Mouse (Mus musculus): Measurements from ENCODE around the gene Hmox1.

The Hmox1 gene

GRCm38 (mm10) chr8:75093399-75094156, at the start of gene Hmox1:
Gene Hmox1, plus strand, starts transcription at chr8:75093621.
- peak; percentile 91 for DNase-seq (ENCODE audit: low read depth, low spot score)

GRCm38 (mm10) chr8:75046303-75046702, 47.1 kb upstream of the Hmox1 start:
- no peak for DNase-seq (ENCODE audit: low read depth, low spot score)

GRCm38 (mm10) chr8:75047784-75048183, 45.6 kb upstream of the Hmox1 start:
- no peak for DNase-seq (ENCODE audit: low read depth, low spot score)

GRCm38 (mm10) chr8:75053342-75053741, 40.1 kb upstream of the Hmox1 start:
- DNase-seq (ENCODE audit: low read depth, low spot score) = no peak

- DNase-seq (ENCODE audit: low read depth, low spot score) = no peak
Observed at GRCm38 (mm10) chr8:75055673-75056072, 37.7 kb upstream of the Hmox1 start.

- DNase-seq (ENCODE audit: low read depth, low spot score) = no peak
Observed at GRCm38 (mm10) chr8:75060022-75060421, 33.4 kb upstream of the Hmox1 start.

- DNase-seq (ENCODE audit: low read depth, low spot score) = no peak
Observed at GRCm38 (mm10) chr8:75060815-75061214, 32.6 kb upstream of the Hmox1 start.

- DNase-seq (ENCODE audit: low read depth, low spot score) = no peak
Observed at GRCm38 (mm10) chr8:75063290-75063689, 30.1 kb upstream of the Hmox1 start.

GRCm38 (mm10) chr8:75064790-75065189, 28.6 kb upstream of the Hmox1 start:
- no peak for DNase-seq (ENCODE audit: low read depth, low spot score)

- DNase-seq (ENCODE audit: low read depth, low spot score) = no peak
Observed at GRCm38 (mm10) chr8:75067287-75067686, 26.1 kb upstream of the Hmox1 start.

GRCm38 (mm10) chr8:75070297-75070696, 23.1 kb upstream of the Hmox1 start:
- DNase-seq (ENCODE audit: low read depth, low spot score) = no peak

- DNase-seq (ENCODE audit: low read depth, low spot score) = peak; percentile 85
Observed at GRCm38 (mm10) chr8:75071627-75072346, 21.6 kb upstream of the Hmox1 start.

- DNase-seq (ENCODE audit: low read depth, low spot score) = no peak
Observed at GRCm38 (mm10) chr8:75074876-75075275, 18.5 kb upstream of the Hmox1 start.

- DNase-seq (ENCODE audit: low read depth, low spot score) = no peak
Observed at GRCm38 (mm10) chr8:75078215-75078614, 15.2 kb upstream of the Hmox1 start.

GRCm38 (mm10) chr8:75078851-75079250, 14.6 kb upstream of the Hmox1 start:
- DNase-seq (ENCODE audit: low read depth, low spot score) = no peak

GRCm38 (mm10) chr8:75081364-75082040, 11.9 kb upstream of the Hmox1 start:
- no peak for DNase-seq (ENCODE audit: low read depth, low spot score)

- DNase-seq (ENCODE audit: low read depth, low spot score) = no peak
Observed at GRCm38 (mm10) chr8:75082181-75082805, 11.1 kb upstream of the Hmox1 start.

- peak; percentile 97 for DNase-seq (ENCODE audit: low read depth, low spot score)
Observed at GRCm38 (mm10) chr8:75083846-75084245, 9.6 kb upstream of the Hmox1 start.

GRCm38 (mm10) chr8:75084382-75085064, 8.9 kb upstream of the Hmox1 start:
- no peak for DNase-seq (ENCODE audit: low read depth, low spot score)

- DNase-seq (ENCODE audit: low read depth, low spot score) = no peak
Observed at GRCm38 (mm10) chr8:75086002-75086401, 7.4 kb upstream of the Hmox1 start.

GRCm38 (mm10) chr8:75087127-75087526, 6.3 kb upstream of the Hmox1 start:
- DNase-seq (ENCODE audit: low read depth, low spot score) = no peak

Data from forelimb bud, embryonic 11.5 days (tissue).